Mouse (Mus musculus) spleen, adult 2 months (tissue): ENCODE data around the gene Gtf2ird2. TPM values are rescaled to one million over a fixed set of nuclear protein-coding genes. Genes with fewer than 3 reads are reported as not detected.

Experiments used
- DNase-seq, 2 experiments: peaks; one replicate each; pipeline versions ENCODE4 v3.0.0 to v3.0.0-alpha.2; 2012 to 2021; ENCODE audit warnings: low spot score in 2 of 2, low read depth in 1 of 2
- H3K27ac ChIP-seq: fragments of 200-500 bp; 2 replicates; pipeline ENCODE4 v1.5.1; 2012; ENCODE audit warnings: low read length, inconsistent platforms; ENCODE audit not compliant: insufficient read depth
- H3K27me3 ChIP-seq: fragments of 200-500 bp; 2 replicates; pipeline ENCODE4 v1.6.1; 2012; ENCODE audit warnings: mild to moderate bottlenecking, moderate library complexity, low read length, inconsistent platforms; ENCODE audit not compliant: control insufficient read depth, insufficient read depth
- H3K36me3 ChIP-seq: fragments of 200-500 bp; 2 replicates; pipeline ENCODE4 v1.6.1; 2012; ENCODE audit warnings: mild to moderate bottlenecking, low read length, inconsistent platforms; ENCODE audit not compliant: control insufficient read depth, insufficient read depth
- H3K4me1 ChIP-seq: fragments of 200-500 bp; 2 replicates; pipeline ENCODE4 v1.6.1; 2011; ENCODE audit warnings: inconsistent platforms; ENCODE audit not compliant: control insufficient read depth, insufficient read depth, insufficient read length
- H3K4me3 ChIP-seq: fragments of 200-500 bp; 2 replicates; pipeline ENCODE4 v1.5.1; 2011; ENCODE audit warnings: mild to moderate bottlenecking, inconsistent platforms; ENCODE audit not compliant: insufficient read depth, insufficient read length; ENCODE audit errors: extremely low read depth
- CTCF ChIP-seq: fragments of 200-500 bp; IDR thresholded peaks from 2 replicates; pipeline ENCODE4 v1.5.1; 2011; ENCODE audit warnings: mild to moderate bottlenecking, inconsistent platforms; ENCODE audit not compliant: insufficient read depth, insufficient read length, insufficient replicate concordance; ENCODE audit errors: extremely low read depth
- POLR2A ChIP-seq: fragments of 200-500 bp; IDR thresholded peaks from 2 replicates; pipeline ENCODE4 v1.6.1; 2011; ENCODE audit warnings: low read depth, low read length, inconsistent platforms
- WGBS: fragments of 180-500 bp; shearing (Covaris S2); methylation state at CpG from one replicate; pipeline ENCODE4 v1.1.7; 2018; 5-methylcytosine and 5-hydroxymethylcytosine counted together
- polyA plus RNA-seq: library from polyadenylated mRNA; depleted of rRNA; stranded (reverse); fragments of >200 nt; gene quantifications from 2 replicates; pipeline ENCODE4 v1.2.3, GENCODE M21; 2012

Gtf2ird2 gene
- polyA plus RNA-seq, 1 experiment = 6.4 TPM

DNA sequence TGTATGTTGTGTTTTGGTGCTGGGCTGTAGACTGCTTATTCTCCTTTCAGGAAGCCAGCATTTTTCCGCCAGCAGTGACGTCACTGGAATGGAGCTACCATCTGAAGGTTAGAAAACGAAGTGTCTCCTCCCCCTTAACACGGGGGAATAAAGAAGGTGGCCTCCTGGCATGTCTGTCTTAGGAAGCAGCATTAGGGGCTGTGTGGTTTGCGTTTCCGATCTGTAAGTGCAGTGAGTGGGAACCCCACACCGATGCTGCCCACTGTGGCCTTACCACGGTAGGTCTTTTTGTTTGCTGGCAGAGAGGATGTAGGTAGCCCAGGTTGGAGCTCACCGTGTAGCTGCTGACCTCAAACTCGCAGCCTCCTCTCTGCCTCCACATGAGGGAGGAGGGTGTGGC is 22.9 kb downstream of the Gtf2ird2 start:
- no peak overlapping the region for H3K27ac ChIP-seq
- DNase-seq = no peak
- WGBS = 30% methylated on average over 10 of the region's 10 CpGs
- H3K27me3 ChIP-seq = no peaks in the 10 kb centered on the region
- no peaks in the 10 kb centered on the region; the same call in 1 of the 2 replicates for H3K4me1 ChIP-seq
- TF ChIP-seq POLR2A = no peak
- no peak for TF ChIP-seq CTCF
- no peak overlapping the region for H3K4me3 ChIP-seq
- no peaks in the 10 kb centered on the region; the same call in 1 of the 2 replicates for H3K36me3 ChIP-seq

DNA sequence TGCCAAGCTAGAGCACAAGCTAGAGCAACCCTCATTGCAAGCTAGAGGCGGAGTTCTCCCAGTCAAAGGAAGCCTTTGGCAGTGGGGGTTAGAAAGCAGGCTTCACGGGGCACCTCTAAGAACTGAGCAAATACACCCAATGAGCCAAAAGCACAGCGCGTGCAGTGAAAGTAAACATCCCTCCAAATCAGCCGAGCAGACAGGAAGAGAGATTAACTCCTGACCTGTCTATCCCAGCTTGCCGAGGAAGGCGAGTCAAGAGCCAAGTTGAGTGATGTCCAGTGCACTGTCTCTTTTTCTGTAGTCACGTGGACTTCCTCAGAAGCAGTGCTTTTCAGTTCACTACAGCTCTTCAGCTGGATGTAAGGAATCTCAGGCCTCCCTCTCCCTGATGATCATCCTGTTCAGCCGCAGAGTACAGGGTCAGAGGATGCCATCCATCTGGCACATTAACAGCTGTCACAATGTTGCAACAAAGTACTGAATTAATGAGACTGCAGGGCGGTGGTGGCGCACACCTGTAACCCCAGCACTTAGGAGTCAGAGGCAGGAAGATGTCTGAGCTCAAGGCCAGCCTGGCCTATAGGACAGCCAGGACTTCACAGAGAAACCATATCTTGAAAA is 26.2 kb downstream of the Gtf2ird2 start:
- H3K4me1 ChIP-seq = peaks cover 12% of the 10 kb centered on the region; the same call in 1 of the 2 replicates
- DNase-seq = no peak
- no peak overlapping the region for H3K27ac ChIP-seq
- TF ChIP-seq CTCF = no peak
- TF ChIP-seq POLR2A = no peak
- WGBS = 81% methylated on average over 11 of the region's 11 CpGs
- no peak overlapping the region for H3K4me3 ChIP-seq
- H3K27me3 ChIP-seq = no peaks in the 10 kb centered on the region
- H3K36me3 ChIP-seq = no peaks in the 10 kb centered on the region

DNA sequence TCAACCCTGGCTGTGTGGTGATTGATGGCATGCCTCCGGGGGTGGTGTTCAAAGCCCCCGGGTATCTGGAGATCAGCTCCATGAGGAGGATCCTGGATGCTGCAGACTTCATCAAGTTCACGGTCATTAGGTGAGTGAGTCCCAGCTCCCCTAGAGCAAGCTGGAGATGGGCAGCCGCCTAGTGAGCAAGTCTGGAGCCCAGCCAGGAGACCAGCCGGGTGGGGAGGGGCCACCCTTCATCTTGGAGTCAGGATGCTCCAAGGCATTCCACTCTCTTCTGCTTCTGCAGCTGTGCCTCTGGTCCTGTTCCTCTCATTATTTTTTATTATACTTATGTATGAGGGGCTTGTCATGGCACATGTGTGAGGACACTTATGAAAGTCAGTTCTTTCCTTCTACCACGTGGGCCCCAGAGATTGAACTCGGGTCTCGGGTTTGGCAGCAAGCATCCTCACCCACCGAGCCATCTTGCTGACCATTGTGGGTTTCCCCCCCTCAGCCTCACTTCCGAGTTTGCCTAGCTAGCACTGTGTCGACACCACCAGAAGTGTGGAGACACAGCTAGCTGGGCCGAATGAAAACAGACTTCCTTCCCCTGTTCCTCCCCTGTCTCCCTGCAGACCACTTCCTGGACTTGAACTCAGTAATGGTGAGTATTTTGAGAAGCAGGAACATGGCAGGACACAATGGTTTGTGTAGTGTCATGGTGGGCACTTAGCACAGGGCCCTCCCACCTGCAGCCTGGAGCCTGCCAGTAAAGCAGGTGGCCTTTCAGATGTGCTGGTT is 30.4 kb downstream of the Gtf2ird2 start:
- Histone ChIP-seq H3K36me3 (no peaks in the 10 kb centered on the region), H3K4me3 (no peak overlapping the region), H3K4me1 (peaks cover 12% of the 10 kb centered on the region; the same call in 1 of the 2 replicates), H3K27me3 (no peaks in the 10 kb centered on the region), H3K27ac (peak overlapping the region; percentile 49)
- TF ChIP-seq CTCF = no peak
- TF ChIP-seq POLR2A = no peak
- no peak for DNase-seq
- 23% methylated on average over 12 of the region's 12 CpGs for WGBS

DNA sequence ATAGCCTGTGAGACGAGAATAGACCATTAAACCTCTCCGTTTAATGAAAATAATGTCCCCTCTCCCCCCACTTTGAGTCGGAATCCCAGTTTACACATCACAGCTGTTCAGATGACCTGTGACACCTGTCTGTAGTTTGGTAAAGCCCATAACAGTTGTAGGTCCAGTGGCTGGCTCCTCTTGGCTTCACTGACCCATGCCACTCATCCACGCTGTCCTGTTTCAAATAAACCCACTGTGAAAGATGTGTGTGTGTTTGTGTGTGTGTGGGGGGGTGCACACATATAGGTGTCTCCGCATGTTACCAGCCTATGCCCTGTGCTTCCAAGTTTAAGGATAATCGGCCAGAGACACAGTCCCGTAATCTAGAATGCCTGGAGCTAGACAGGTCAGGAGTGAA is 34.1 kb downstream of the Gtf2ird2 start:
- 90% methylated on average over 7 of the region's 7 CpGs for WGBS
- no peak for DNase-seq
- Histone ChIP-seq H3K4me3 (no peak overlapping the region), H3K36me3 (peaks cover 19% of the 10 kb centered on the region), H3K27ac (no peak overlapping the region), H3K4me1 (peaks cover 15% of the 10 kb centered on the region), H3K27me3 (no peaks in the 10 kb centered on the region)
- TF ChIP-seq POLR2A = no peak
- TF ChIP-seq CTCF = no peak

DNA sequence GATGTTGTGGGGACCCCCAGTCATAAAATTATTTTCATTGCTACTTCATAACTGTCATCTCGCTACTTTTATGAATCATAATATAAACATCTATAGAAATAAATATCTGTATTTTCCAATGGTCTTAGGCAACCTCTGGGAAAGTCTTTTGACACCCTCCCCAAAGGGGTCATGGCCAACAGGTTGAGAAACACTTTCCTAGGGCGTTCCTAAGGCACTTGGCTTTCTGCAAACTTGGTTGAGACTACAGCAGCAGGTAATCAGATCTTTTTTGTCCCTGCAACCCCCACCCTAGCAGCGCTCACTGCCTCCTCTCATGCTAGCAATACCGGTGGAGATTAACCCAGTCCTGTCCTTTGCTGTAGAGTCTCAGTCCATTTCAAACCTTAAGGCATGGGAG is 37.5 kb downstream of the Gtf2ird2 start:
- DNase-seq = no peak
- Histone ChIP-seq H3K27ac (no peak overlapping the region), H3K4me1 (peaks cover 8% of the 10 kb centered on the region), H3K36me3 (peaks cover 40% of the 10 kb centered on the region), H3K27me3 (no peaks in the 10 kb centered on the region), H3K4me3 (no peak overlapping the region)
- TF ChIP-seq POLR2A = no peak
- TF ChIP-seq CTCF = no peak
- WGBS = 66% methylated on average over 4 of the region's 4 CpGs

DNA sequence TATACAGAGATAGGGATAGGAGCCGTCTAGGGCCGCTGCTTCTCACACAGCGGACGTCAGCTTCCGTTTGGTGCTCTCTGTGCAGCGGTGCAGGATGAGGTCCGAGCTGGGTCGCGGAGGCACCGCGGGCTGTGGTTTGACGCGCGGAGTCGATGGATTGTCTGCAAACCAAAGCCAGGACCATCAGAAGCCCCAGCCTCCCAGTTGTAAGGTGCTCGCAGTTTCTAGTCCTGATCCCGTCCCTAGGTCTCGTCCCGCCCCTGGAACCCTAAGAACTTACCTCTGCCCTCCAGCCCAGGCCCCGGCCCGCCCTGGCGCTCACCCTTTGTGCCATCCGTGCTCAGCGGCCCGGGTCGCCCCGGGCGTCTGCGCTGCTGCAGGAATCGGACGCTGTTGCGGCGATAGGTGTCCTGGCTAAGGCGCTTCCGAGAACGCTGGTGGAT is 37.9 kb downstream of the Gtf2ird2 start:
- Histone ChIP-seq H3K4me3 (no peak overlapping the region), H3K4me1 (peaks cover 9% of the 10 kb centered on the region), H3K27me3 (no peaks in the 10 kb centered on the region), H3K27ac (no peak overlapping the region), H3K36me3 (peaks cover 43% of the 10 kb centered on the region)
- DNase-seq = no peak
- 39% methylated on average over 36 of the region's 36 CpGs for WGBS
- TF ChIP-seq CTCF (no peak), POLR2A (no peak)
